Mouse (Mus musculus): ENCODE results near the gene Cct4.
A peak's percentile ranks its signal among the peaks of the same experiment; 100 is the strongest.

DNA sequence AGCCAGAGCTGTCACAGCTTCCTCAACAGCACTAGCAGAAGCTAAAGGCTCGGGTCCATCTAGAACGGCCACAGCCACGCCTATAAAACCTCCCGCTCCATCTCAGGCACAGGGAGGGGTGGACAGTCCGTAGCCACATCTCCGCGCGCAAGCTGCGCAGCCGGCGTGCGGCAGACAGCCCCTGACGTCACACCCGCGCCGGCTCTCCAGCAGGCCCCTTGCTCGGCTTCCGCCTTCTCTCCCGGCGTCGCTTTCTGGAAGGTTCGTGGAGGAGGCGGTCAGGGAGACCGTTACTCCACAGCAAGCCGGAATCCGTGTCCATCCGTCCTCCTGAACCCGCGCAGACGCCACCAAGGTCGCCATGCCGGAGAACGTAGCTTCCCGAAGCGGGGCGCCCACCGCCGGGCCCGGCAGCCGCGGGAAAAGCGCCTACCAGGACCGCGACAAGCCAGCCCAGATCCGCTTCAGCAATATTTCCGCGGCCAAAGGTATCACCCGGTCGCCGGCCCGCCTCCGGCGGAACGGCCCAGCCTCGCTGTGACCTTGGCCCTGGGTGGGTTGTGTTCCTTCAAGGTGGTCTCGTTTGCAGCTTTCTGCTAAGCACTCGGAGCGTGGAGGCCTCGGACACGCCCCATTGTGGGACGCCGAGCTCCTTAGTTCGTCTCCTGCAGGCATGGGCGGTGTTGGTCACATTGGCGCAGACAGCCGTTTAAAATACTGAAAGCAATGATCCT is at the start of gene Cct4:
- TF ChIP-seq POLR2A (IDR thresholded peaks at IDR 0.05; ENCODE audit: extremely low read depth, insufficient read depth, low read length) (peak; percentile 83; the same call in 1 of the 2 replicates), CTCF (IDR thresholded peaks at IDR 0.05; ENCODE audit: extremely low read depth, insufficient read depth, low read length) (no peak)

All from cortical plate, adult 2 months (tissue).